Mouse (Mus musculus) erythroblast, embryonic 14.5 days (primary cell): Measurements from ENCODE around the gene Bad.

Experiments used
- GATA1 ChIP-seq: IDR thresholded peaks from 2 replicates; pipeline ENCODE4 v1.6.1; 2012; ENCODE audit warnings: low read length, inconsistent platforms, mixed read lengths
- TAL1 ChIP-seq: IDR thresholded peaks from 3 replicates; pipeline ENCODE4 v1.6.1; 2012; ENCODE audit warnings: low read length, inconsistent platforms, mixed read lengths

- TF ChIP-seq TAL1 (no peak), GATA1 (no peak)
Observed at GRCm38 (mm10) chr19:6925611-6926329, 15.9 kb upstream of the Bad start.
